Mouse (Mus musculus) erythroblast, embryonic 14.5 days (primary cell): Measurements from ENCODE around the gene Esyt3.

ENCODE experiments used
- GATA1 ChIP-seq: IDR thresholded peaks from 2 replicates; pipeline ENCODE4 v1.6.1; 2012; ENCODE audit warnings: low read length, inconsistent platforms, mixed read lengths
- TAL1 ChIP-seq: IDR thresholded peaks from 3 replicates; pipeline ENCODE4 v1.6.1; 2012; ENCODE audit warnings: low read length, inconsistent platforms, mixed read lengths

- TF ChIP-seq GATA1 (no peak), TAL1 (no peak)
These were observed 24.2 kb upstream of the Esyt3 start for GRCm38 (mm10) chr9:99382556-99382955.
